Mouse (Mus musculus) Patski (cell line): ENCODE data around the gene Lin54. TPM values are rescaled to one million over a fixed set of nuclear protein-coding genes. Genes with fewer than 3 reads are reported as not detected.
A peak's percentile ranks its signal among the peaks of the same experiment; 100 is the strongest.

Source experiments
- ATAC-seq: fragments of 100-300 bp; one replicate; pipeline ENCODE4 v1.8.0; 2021
- CTCF ChIA-PET: fragments of 350-600 bp; sonication (Branson Sonifier 250); formaldehyde crosslinking; loops from one replicate; lab custom pipeline; 2022; ENCODE audit warnings: inconsistent platforms; lab: Charles Lee
- POLR2A ChIA-PET: fragments of 350-600 bp; sonication (Branson Sonifier 250); formaldehyde crosslinking; loops from one replicate; lab custom pipeline; 2022; ENCODE audit warnings: antibody characterized with exemption, inconsistent platforms; lab: Charles Lee
- DNase-seq: peaks from one replicate; pipeline ENCODE4 v3.0.0-alpha.2; 2011; ENCODE audit warnings: low read depth, low spot score
- H3K27me3 ChIP-seq: fragments of 371-371 bp; one replicate; pipeline ENCODE4 v1.5.1; 2021
- CTCF ChIP-seq: fragments of 100-300 bp; IDR thresholded peaks from one replicate; pipeline ENCODE4 v1.5.1; 2021
- in situ Hi-C: fragments of 300-500 bp; cut with MboI; formaldehyde crosslinking; loops from 3 replicates; pipeline ENCODE4 v1.11.1; 2018; ENCODE audit warnings: low pct_unique_long_range_greater_than_20kb, mixed read lengths
- polyA plus RNA-seq: library from polyadenylated mRNA; unstranded; gene quantifications from one replicate; pipeline ENCODE4 v1.2.3, GENCODE M21; 2021

Lin54 gene
- 11.8 TPM for polyA plus RNA-seq

DNA sequence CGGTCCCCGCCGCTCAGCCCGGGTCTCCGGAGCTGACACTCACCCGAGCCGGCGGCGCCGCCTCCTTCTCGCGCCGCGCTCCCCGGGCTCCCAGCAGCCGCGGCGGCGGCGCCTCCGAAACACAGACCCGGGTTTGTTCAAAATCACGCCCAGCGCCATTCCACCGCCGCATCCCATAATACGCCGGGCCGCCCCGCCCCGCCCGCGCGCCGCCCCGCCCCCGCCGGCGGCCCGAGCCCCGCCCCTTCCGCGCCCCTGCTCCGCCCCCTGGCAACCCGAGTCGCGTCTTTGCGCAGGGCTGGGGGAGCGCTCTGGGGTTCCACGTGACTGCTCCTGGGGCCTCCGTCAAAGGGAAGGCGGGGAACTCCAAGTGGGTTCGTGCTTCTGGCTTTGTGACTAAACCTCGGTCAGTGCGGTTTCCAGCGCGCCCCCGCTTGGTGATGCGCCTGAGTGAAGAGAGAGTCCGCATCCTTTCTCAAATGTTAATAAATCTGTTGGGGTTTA lies at the start of gene Lin54:
Gene Lin54 (minus strand): TSS at position 182 of the 504 bp plus-strand sequence.
- ATAC-seq (peak; percentile 54), DNase-seq (no peak)
- no peaks in the 10 kb centered on the region for H3K27me3 ChIP-seq
- peak; percentile 34 for TF ChIP-seq CTCF
- in situ Hi-C loops = no loop called here
- POLR2A ChIA-PET = interaction anchor here (1.0 kb wide), 1 partner anchor 18 kb away, joined by 3 read pairs; no protein-coding TSS in a partner anchor
- CTCF ChIA-PET = no interaction called here

- in situ Hi-C loops = no loop called here
- POLR2A ChIA-PET = interaction anchor here (0.8 kb wide), 1 partner anchor 12 kb away, joined by 3 read pairs; no protein-coding TSS in a partner anchor
- TF ChIP-seq CTCF = no peak
- CTCF ChIA-PET = interaction anchor here (0.8 to 2.7 kb wide), 3 partner anchors 9 to 121 kb away, joined by 3 to 8 read pairs (median 5); no protein-coding TSS in a partner anchor
- ATAC-seq (no peak), DNase-seq (no peak)
- H3K27me3 ChIP-seq = no peaks in the 10 kb centered on the region
These were observed 49.7 kb upstream of the Lin54 start for GRCm38 (mm10) chr5:100550151-100550550.

DNA sequence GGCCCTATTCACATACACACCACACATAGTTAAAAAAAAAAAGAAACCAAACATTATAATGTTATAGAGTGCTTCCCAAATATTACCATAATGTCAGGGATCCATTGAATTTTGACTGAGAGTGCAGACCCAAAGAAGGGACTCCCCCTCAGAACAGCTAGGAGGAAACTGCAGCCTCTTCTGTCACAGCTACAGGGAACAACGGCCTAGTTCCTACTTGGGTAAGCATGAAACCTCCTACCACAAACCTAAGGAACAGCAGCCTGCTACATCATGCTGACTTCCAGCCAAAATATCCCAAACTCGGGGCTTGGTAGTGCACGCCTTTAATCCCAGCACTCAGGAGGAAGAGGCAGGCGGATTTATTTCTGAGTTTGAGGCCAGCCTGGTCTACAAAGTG lies 48.9 kb upstream of the Lin54 start:
- CTCF ChIA-PET = interaction anchor here (0.8 to 1.8 kb wide), 3 partner anchors 8 to 126 kb away, joined by 3 to 4 read pairs (median 4); partner anchors contain the start of gene Coq2
- TF ChIP-seq CTCF = no peak
- ATAC-seq = no peak
- no peak for DNase-seq
- H3K27me3 ChIP-seq = no peaks in the 10 kb centered on the region
- POLR2A ChIA-PET = no interaction called here
- in situ Hi-C loops = loop anchor here (5.0 to 10.0 kb wide), 3 partner anchors 113 to 365 kb away; no protein-coding TSS in a partner anchor

DNA sequence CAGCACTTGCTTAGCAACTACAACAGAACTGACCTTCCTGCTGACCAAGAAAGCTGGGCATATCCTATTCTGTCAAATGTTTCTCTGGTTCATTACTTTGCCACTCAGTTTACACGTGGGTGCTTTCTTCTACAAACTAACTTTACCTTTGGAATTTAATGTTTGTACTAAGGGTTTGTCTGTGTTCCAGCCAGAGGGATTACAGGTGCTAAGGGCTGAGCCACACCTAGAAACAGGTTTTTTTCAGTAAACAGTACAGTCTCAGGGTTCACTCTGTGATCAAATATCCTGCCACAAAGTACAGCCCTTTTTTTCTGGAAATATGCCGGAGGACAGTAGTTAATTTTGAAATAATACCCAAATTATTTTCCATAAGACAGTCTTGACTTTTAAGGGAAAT lies 47.8 kb upstream of the Lin54 start:
- in situ Hi-C loops = loop anchor here (5.0 to 10.0 kb wide), 3 partner anchors 114 to 367 kb away; no protein-coding TSS in a partner anchor
- DNase-seq (no peak), ATAC-seq (no peak)
- no peak for TF ChIP-seq CTCF
- ChIA-PET CTCF (interaction anchor here (0.7 to 5.4 kb wide), 8 partner anchors 10 to 127 kb away, joined by 3 to 20 read pairs (median 4); partner anchors contain the start of gene Coq2), POLR2A (no interaction called here)
- H3K27me3 ChIP-seq = no peaks in the 10 kb centered on the region

DNA sequence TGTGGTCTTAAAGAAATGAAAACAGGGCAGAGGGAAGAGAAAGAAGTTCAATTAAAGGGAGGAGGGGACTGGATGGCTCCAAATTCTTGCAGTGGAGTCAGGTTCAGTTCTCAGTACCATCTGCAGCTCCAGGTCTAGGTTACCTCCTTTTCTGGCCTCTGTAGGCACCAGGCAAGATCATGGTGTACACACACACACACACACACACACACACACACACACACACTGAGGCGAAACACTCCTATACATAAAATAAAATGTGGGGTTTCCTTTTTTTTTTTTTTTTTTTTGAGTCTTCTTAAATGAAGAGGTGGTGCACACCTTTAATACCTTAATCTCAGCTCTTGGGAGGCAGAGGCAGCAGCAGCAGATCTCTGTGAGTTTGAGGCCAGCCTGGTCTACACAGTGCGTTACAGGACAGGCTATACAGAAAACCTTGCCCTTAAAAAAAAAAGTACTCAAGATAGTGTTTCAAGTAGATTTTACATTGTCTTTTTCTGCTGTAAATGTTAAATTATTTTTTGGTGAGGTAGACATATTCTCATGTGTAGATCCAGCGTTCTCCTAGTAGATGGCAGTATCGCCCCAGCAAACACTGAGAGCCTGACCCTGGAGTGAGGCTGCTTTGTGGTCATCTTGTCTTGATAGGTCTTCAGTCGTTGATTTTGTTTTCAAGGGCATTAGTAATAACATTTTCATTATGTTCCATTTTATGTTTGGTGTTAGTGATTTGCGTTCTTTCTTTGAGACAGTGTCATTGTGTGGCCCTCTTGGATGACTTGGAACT lies 46.0 kb upstream of the Lin54 start:
- DNase-seq (no peak), ATAC-seq (peak; percentile 31)
- ChIA-PET POLR2A (no interaction called here), CTCF (interaction anchor here (0.8 to 5.4 kb wide), 4 partner anchors 9 to 271 kb away, joined by 3 to 20 read pairs (median 4); partner anchors contain the start of gene Coq2)
- in situ Hi-C loops = loop anchor here (5.0 to 10.0 kb wide), 3 partner anchors 116 to 368 kb away; no protein-coding TSS in a partner anchor
- TF ChIP-seq CTCF = peak; percentile 86
- no peaks in the 10 kb centered on the region for H3K27me3 ChIP-seq

DNA sequence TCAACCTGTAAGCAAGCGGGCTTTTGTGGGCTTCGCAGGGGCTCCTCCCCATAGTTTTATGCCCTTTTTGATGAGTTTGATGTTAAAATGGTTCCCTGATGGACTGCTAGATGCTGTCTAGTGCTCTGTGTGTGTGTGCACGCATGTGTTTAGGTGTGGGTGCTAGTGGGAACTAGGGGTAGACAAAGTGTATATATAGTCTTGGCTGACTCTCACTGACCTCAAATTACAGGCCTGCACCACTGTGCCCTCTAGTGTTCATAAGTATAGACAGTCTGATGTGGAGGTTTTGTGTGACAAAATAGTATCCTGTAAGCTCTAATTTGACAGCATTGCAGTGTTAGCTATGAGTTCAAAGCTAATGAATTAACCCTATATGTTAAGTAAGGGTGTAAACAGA lies 36.2 kb upstream of the Lin54 start:
- no peaks in the 10 kb centered on the region for H3K27me3 ChIP-seq
- ATAC-seq (no peak), DNase-seq (no peak)
- CTCF ChIA-PET = interaction anchor here (0.6 to 2.1 kb wide), 17 partner anchors 9 to 138 kb away, joined by 3 to 12 read pairs (median 4); partner anchors contain the start of genes Cops4 and Coq2
- TF ChIP-seq CTCF = peak; percentile 64
- in situ Hi-C loops = no loop called here
- POLR2A ChIA-PET = interaction anchor here (0.6 kb wide), 1 partner anchor 31 kb away, joined by 3 read pairs; no protein-coding TSS in a partner anchor

- ChIA-PET CTCF (interaction anchor here (0.6 to 2.1 kb wide), 7 partner anchors 8 to 43 kb away, joined by 3 to 12 read pairs (median 5); partner anchors contain the start of gene Cops4), POLR2A (no interaction called here)
- DNase-seq = no peak
- TF ChIP-seq CTCF = no peak
- in situ Hi-C loops = no loop called here
- ATAC-seq = no peak
- no peaks in the 10 kb centered on the region for H3K27me3 ChIP-seq
These were observed 35.4 kb upstream of the Lin54 start for GRCm38 (mm10) chr5:100535826-100536225.

DNA sequence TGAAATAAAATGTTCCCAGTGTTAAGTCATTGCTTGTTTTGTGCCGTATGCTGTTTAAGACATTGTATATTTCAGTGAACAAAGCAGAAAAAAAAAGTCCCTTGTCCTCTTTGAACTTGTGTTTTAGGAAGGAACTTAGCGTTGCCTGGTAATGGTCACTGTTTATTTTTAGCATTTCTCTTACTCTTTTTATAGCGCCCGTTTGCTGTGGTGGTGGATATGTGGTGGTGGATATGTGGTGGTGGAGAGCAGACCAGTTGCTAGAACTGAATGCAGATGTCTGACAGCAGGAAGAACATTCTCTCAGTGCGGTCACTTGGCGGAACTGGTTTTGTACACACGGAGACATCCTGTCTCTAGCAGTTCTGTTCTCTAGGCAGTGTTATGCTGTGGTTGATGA lies 25.7 kb upstream of the Lin54 start:
- no peak for TF ChIP-seq CTCF
- no peaks in the 10 kb centered on the region for H3K27me3 ChIP-seq
- in situ Hi-C loops = no loop called here
- ChIA-PET CTCF (interaction anchor here (1.2 to 4.0 kb wide), 3 partner anchors 8 to 17 kb away, joined by 3 to 24 read pairs (median 12); no protein-coding TSS in a partner anchor), POLR2A (no interaction called here)
- no peak for DNase-seq
- no peak for ATAC-seq

- ATAC-seq = no peak
- in situ Hi-C loops = no loop called here
- no peak for DNase-seq
- TF ChIP-seq CTCF = no peak
- CTCF ChIA-PET = interaction anchor here (1.1 to 4.0 kb wide), 4 partner anchors 9 to 84 kb away, joined by 3 to 24 read pairs (median 6); no protein-coding TSS in a partner anchor
- no peaks in the 10 kb centered on the region for H3K27me3 ChIP-seq
- POLR2A ChIA-PET = no interaction called here
These were observed 25.2 kb upstream of the Lin54 start for GRCm38 (mm10) chr5:100525620-100526019.

DNA sequence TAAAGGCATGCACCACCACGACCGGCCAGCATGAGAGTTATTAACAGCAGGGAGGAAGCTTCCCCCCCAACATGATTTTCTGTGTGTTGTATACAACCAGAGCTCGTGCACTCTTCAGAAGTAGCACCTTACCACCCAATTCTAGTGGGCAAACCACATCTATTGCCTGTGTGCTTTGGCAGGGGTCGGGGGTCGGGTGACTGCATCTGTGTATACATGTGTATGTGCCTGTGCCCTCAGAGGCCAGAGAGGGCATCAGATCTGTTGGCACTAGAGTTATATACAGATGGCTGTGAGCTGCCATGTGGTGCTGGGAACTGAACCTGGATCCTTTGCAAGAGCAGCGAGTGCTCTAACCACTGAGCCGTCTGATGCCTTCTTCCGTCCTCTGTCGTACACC lies 24.5 kb upstream of the Lin54 start:
- H3K27me3 ChIP-seq = no peaks in the 10 kb centered on the region
- ChIA-PET POLR2A (no interaction called here), CTCF (interaction anchor here (1.1 to 4.0 kb wide), 3 partner anchors 12 to 84 kb away, joined by 3 to 24 read pairs (median 8); no protein-coding TSS in a partner anchor)
- DNase-seq (no peak), ATAC-seq (no peak)
- no peak for TF ChIP-seq CTCF
- in situ Hi-C loops = no loop called here
